9 mouse cellular contexts compared by ENCODE assay signal in the genomic region with DNA sequence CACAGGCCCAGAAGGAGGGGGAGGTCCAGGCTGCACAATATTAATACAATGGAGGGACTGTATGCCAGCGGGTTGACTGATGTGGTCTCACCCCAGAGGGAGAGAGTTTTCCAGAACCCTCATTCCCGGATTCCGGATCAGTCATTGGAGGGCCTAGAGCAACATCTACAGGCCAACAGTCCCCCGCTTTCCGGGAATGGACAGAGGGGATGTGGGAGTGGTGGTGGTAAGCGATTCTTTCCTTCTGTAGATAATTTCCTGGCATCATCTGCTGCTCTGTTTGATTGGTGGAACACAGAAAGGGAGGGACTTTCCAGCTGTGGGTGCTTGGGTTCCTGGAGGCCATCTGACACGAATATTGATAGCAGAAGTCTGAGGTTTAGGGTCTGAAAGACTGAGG. TPM values are rescaled to one million over a fixed set of nuclear protein-coding genes. Genes with fewer than 3 reads are reported as not detected.
DNase-seq lines count a peak whose midpoint lies in the region; ATAC-seq and TF ChIP-seq lines count a peak whose summit lies in the region.
"Had no signal": no experiment of that assay in that cellular context is flagged by ENCODE, and none has a peak within 500 bp of the region (broad histone marks: within the 10 kb centered on the region; RNA-seq: fewer than 3 reads in every experiment).

No protein-coding gene starts in this region.

- intact Hi-C loops in left cerebral cortex, adult 2 months (cut with DNase I), result loop anchor here (2.0 to 5.0 kb wide), 4 partner anchors 39 to 193 kb away; a partner anchor contains a TSS

- peak overlapping the region; percentile 24; the same call in 1 of the 2 replicates for H3K27ac ChIP-seq in left cerebral cortex, adult 2 months
- H3K27ac ChIP-seq in midbrain, postnatal 0 days (ENCODE audit: low read depth, low read length), result no peak overlapping the region
- H3K27ac ChIP-seq: hindbrain, embryonic 15.5 days had no signal

- no peak for TF ChIP-seq CTCF in left cerebral cortex, adult 2 months (IDR thresholded peaks at IDR 0.05)
- no peak for TF ChIP-seq CTCF in midbrain, postnatal 0 days (IDR thresholded peaks at IDR 0.05)

- no peak overlapping the region for H3K9ac ChIP-seq in midbrain, postnatal 0 days (replicated peaks; ENCODE audit: low read length, poor library complexity, severe bottlenecking)
- H3K9ac ChIP-seq: hindbrain, embryonic 15.5 days had no signal

- H3K36me3 ChIP-seq in midbrain, postnatal 0 days (ENCODE audit: insufficient read depth, low read length), result no peaks in the 10 kb centered on the region
- H3K36me3 ChIP-seq: hindbrain, embryonic 15.5 days had no signal

- DNase-seq in left cerebral cortex, adult 2 months (ENCODE audit: extremely low spot score in 1 of 2, low spot score in 2 of 2), result no peak
- DNase-seq in left cerebral cortex, adult 8-10 months (ENCODE audit: low spot score in 2 of 2), result no peak
- peak; percentile 69 to 86 for DNase-seq in heart, adult 18-20 months
- DNase-seq in kidney, postnatal 14 days, result peak; percentile 74
- DNase-seq in lung, postnatal 4 days, result peak; percentile 81 to 89
- no peak for DNase-seq in cerebellum, adult 11 months
- no peak for DNase-seq in midbrain, postnatal 0 days (ENCODE audit: low spot score)
- no peak for DNase-seq in adrenal gland, adult 18-20 months (ENCODE audit: low spot score in 2 of 2)

- no peak overlapping the region for H3K4me3 ChIP-seq in left cerebral cortex, adult 2 months
- no peak overlapping the region for H3K4me3 ChIP-seq in midbrain, postnatal 0 days (ENCODE audit: low read depth, low read length)
- H3K4me3 ChIP-seq: hindbrain, embryonic 15.5 days had no signal

- H3K27me3 ChIP-seq in midbrain, postnatal 0 days (ENCODE audit: insufficient read depth, low read length), result no peaks in the 10 kb centered on the region

- no peak overlapping the region for H3K4me2 ChIP-seq in midbrain, postnatal 0 days (ENCODE audit: low read depth, low read length, poor library complexity, severe bottlenecking)

- no peak for ATAC-seq in midbrain, postnatal 0 days (ENCODE audit: low FRiP score)

- H3K9me3 ChIP-seq in midbrain, postnatal 0 days (ENCODE audit: low read length), result no peaks in the 10 kb centered on the region
- H3K9me3 ChIP-seq: hindbrain, embryonic 15.5 days had no signal

- H3K4me1 ChIP-seq in midbrain, postnatal 0 days (ENCODE audit: insufficient read depth, low read length), result no peaks in the 10 kb centered on the region

- WGBS in midbrain, postnatal 0 days, result 68% methylated on average over 7 of the region's 7 CpGs

RNA-seq across cellular contexts. Expression of a gene that starts 1.6 kb away (rescaled TPM):
- not detected for total RNA-seq in left cerebral cortex, adult 2 months (2021)
- total RNA-seq in left cerebral cortex, adult 8-10 months (2022), result not detected
- total RNA-seq in heart, adult 18-20 months (2021), result not detected
- not detected in 2 replicates for total RNA-seq in midbrain, postnatal 0 days (2014; rRNA removed)
- not detected in 2 replicates for polyA plus RNA-seq in midbrain, postnatal 0 days (2015; fragmentation: Nextera tagmentation; extraction: Ambion mirVana)
- not detected for total RNA-seq in adrenal gland, adult 18-20 months (2021)
- polyA plus RNA-seq: hindbrain, embryonic 15.5 days had no signal

RNA-seq across cellular contexts. Expression of a gene that starts 5.0 kb away (rescaled TPM):
- total RNA-seq in left cerebral cortex, adult 2 months (2021), result 1 to 10 TPM; 1.3 to 1.5 TPM
- total RNA-seq in left cerebral cortex, adult 8-10 months (2022), result 1 to 10 TPM; 1.0 to 2.0 (median 1.2) TPM
- 1 to 10 TPM; 2.0 to 2.5 TPM for total RNA-seq in heart, adult 18-20 months (2021)
- 0.93 and 1.6 TPM in 2 replicates for total RNA-seq in midbrain, postnatal 0 days (2014; rRNA removed)
- 0.57 and 0.92 TPM in 2 replicates for polyA plus RNA-seq in midbrain, postnatal 0 days (2015; fragmentation: Nextera tagmentation; extraction: Ambion mirVana)
- total RNA-seq in adrenal gland, adult 18-20 months (2021), result 1 to 10 TPM; 3.6 to 6.0 TPM

RNA-seq across cellular contexts. Expression of a gene that starts 17.7 kb away (rescaled TPM):
- under 1 TPM in 1 of 2 experiments, not detected in 1; 0.20 TPM for total RNA-seq in left cerebral cortex, adult 2 months (2021)
- under 1 TPM in 3 of 4 experiments, not detected in 1; 0.26 to 0.46 (median 0.30) TPM for total RNA-seq in left cerebral cortex, adult 8-10 months (2022)
- total RNA-seq in heart, adult 18-20 months (2021), result not detected
- total RNA-seq in midbrain, postnatal 0 days (2014; rRNA removed), result not detected in 2 replicates
- polyA plus RNA-seq in midbrain, postnatal 0 days (2015; fragmentation: Nextera tagmentation; extraction: Ambion mirVana), result 0.16 TPM in 2 replicates
- total RNA-seq in adrenal gland, adult 18-20 months (2021), result under 1 TPM in 1 of 2 experiments, not detected in 1; 0.38 TPM

RNA-seq across cellular contexts. Expression of a gene that starts 19.2 kb away (rescaled TPM):
- not detected for total RNA-seq in left cerebral cortex, adult 2 months (2021)
- total RNA-seq in left cerebral cortex, adult 8-10 months (2022), result not detected
- 1 to 10 TPM in 1 of 2 experiments, under 1 TPM in 1; 0.72 to 4.4 TPM for total RNA-seq in heart, adult 18-20 months (2021)
- total RNA-seq in midbrain, postnatal 0 days (2014; rRNA removed), result 0.66 TPM in 1 of 2 replicates, not detected in the other
- polyA plus RNA-seq in midbrain, postnatal 0 days (2015; fragmentation: Nextera tagmentation; extraction: Ambion mirVana), result 0.14 TPM in 1 of 2 replicates, not detected in the other
- total RNA-seq in adrenal gland, adult 18-20 months (2021), result 1 to 10 TPM in 1 of 2 experiments, under 1 TPM in 1; 0.43 to 1.5 TPM

RNA-seq across cellular contexts. Expression of a gene that starts 24.6 kb away (rescaled TPM):
- under 1 TPM; 0.23 to 0.87 TPM for total RNA-seq in left cerebral cortex, adult 2 months (2021)
- total RNA-seq in left cerebral cortex, adult 8-10 months (2022), result 1 to 10 TPM in 1 of 4 experiments, under 1 TPM in 3; 0.39 to 1.1 (median 0.56) TPM
- under 1 TPM in 1 of 2 experiments, not detected in 1; 0.41 TPM for total RNA-seq in heart, adult 18-20 months (2021)
- 3.3 and 8.7 TPM in 2 replicates for total RNA-seq in midbrain, postnatal 0 days (2014; rRNA removed)
- polyA plus RNA-seq in midbrain, postnatal 0 days (2015; fragmentation: Nextera tagmentation; extraction: Ambion mirVana), result 4.8 and 6.2 TPM in 2 replicates
- under 1 TPM; 0.29 to 0.86 TPM for total RNA-seq in adrenal gland, adult 18-20 months (2021)

Comparison
In these comparisons a context has a peak if more than half of its experiments do, and no peak if none do; other contexts are left out.
1. DNase-seq: peak in heart, adult 18-20 months (2 of 2), kidney, postnatal 14 days (single experiment) and lung, postnatal 4 days (2 of 2); none in left cerebral cortex, adult 2 months (0 of 2), left cerebral cortex, adult 8-10 months (0 of 2), cerebellum, adult 11 months (single experiment), midbrain, postnatal 0 days (single experiment) and adrenal gland, adult 18-20 months (0 of 2).